Mouse (Mus musculus) monocyte, adult 2 months (primary cell): Measurements from ENCODE around the gene Dusp22.

Source experiments
- DNase-seq, 2 experiments: peaks; one replicate each; pipeline ENCODE4 v3.0.0; 2022; ENCODE audit warnings: low spot score in 2 of 2, low read depth in 1 of 2

Gene Dusp22

GRCm38 (mm10) chr13:30714552-30714951, 54.8 kb downstream of the Dusp22 start:
- DNase-seq, result no peak

- no peak for DNase-seq
These were observed 55.3 kb downstream of the Dusp22 start for GRCm38 (mm10) chr13:30715060-30715459.

- DNase-seq, result no peak
These were observed 55.8 kb downstream of the Dusp22 start for GRCm38 (mm10) chr13:30715573-30715972.

- no peak for DNase-seq
These were observed 56.8 kb downstream of the Dusp22 start for GRCm38 (mm10) chr13:30716611-30717010.

- DNase-seq, result no peak
These were observed 62.8 kb downstream of the Dusp22 start for GRCm38 (mm10) chr13:30722601-30723000.

- DNase-seq, result no peak
These were observed 63.5 kb downstream of the Dusp22 start for GRCm38 (mm10) chr13:30723258-30723657.

GRCm38 (mm10) chr13:30723858-30724257, 64.1 kb downstream of the Dusp22 start:
- DNase-seq, result no peak

GRCm38 (mm10) chr13:30724691-30725271, 65.0 kb downstream of the Dusp22 start:
- DNase-seq, result no peak

GRCm38 (mm10) chr13:30726879-30727278, 67.1 kb downstream of the Dusp22 start:
- DNase-seq, result no peak

GRCm38 (mm10) chr13:30728155-30728554, 68.4 kb downstream of the Dusp22 start:
- DNase-seq, result no peak

- DNase-seq, result no peak
These were observed 69.4 kb downstream of the Dusp22 start for GRCm38 (mm10) chr13:30729245-30729644.

GRCm38 (mm10) chr13:30730104-30730793, 70.5 kb downstream of the Dusp22 start:
- no peak for DNase-seq

- DNase-seq, result no peak
These were observed 73.1 kb downstream of the Dusp22 start for GRCm38 (mm10) chr13:30732709-30733445.

- no peak for DNase-seq
These were observed 76.9 kb downstream of the Dusp22 start for GRCm38 (mm10) chr13:30736721-30737120.

- DNase-seq, result no peak
These were observed 77.5 kb downstream of the Dusp22 start for GRCm38 (mm10) chr13:30737257-30737656.

GRCm38 (mm10) chr13:30738310-30738840, 78.6 kb downstream of the Dusp22 start:
- peak; percentile 40 to 51 for DNase-seq

- DNase-seq, result no peak
These were observed 81.4 kb downstream of the Dusp22 start for GRCm38 (mm10) chr13:30741172-30741571.

- DNase-seq, result no peak
These were observed 82.7 kb downstream of the Dusp22 start for GRCm38 (mm10) chr13:30742411-30742970.

- DNase-seq, result no peak
These were observed 85.3 kb downstream of the Dusp22 start for GRCm38 (mm10) chr13:30745121-30745520.

- DNase-seq, result no peak
These were observed 87.3 kb downstream of the Dusp22 start for GRCm38 (mm10) chr13:30747068-30747467.

GRCm38 (mm10) chr13:30747504-30747903, 87.7 kb downstream of the Dusp22 start:
- no peak for DNase-seq

- DNase-seq, result no peak
These were observed 88.5 kb downstream of the Dusp22 start for GRCm38 (mm10) chr13:30748321-30748720.
